Mouse (Mus musculus) c-Kit-negative CD71-positive TER-119-positive erythroid progenitor cells, embryonic 14.5 days (primary cell): ENCODE results near the gene Gtf2h5.

ENCODE experiments used
- DNase-seq: peaks from one replicate; pipeline ENCODE4 v3.0.0-alpha.2; 2013; ENCODE audit warnings: low read depth, low spot score

The Gtf2h5 gene

DNA sequence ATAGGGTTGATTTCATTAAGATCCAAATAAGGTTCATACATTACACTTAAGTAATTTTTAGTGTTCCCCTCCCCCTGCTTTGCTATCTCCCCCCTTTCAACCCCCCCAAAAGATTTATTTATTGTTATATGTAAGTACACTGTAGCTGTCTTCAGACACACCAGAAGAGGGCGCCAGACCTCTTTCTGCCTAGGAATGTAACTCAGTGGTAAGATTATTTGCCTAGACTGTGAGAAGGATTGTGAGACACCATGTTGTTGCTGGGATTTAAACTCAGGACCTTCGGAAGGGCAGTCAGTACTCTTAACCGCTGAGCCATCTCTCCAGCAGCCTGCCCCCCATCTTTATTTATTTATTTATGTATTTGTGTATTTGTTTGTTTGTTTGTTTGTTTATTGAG is 31.4 kb downstream of the Gtf2h5 start:
- DNase-seq = no peak

DNA sequence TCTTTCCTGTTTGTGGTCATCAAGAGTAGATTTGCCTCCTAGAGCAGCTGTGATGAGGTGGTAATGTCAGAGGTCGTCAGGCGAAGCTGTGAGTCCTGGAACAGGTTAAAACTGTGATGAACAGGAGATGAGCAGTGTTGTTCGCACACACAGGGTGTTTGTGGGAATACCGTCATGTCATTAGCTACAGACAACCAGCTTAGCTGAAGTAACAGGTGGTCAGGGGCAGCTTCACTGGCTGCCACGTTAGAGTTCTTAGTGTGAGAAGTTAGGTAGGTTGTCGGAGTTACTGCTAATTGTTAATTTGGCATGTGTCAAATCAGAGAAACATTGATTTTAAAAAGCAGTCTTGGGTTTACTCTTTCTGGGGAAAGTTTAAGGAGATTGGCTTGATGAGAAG is 34.1 kb downstream of the Gtf2h5 start:
- no peak for DNase-seq

GRCm38 (mm10) chr17:6115085-6115484 is 35.5 kb downstream of the Gtf2h5 start:
- DNase-seq = no peak

GRCm38 (mm10) chr17:6117148-6117725 is 37.7 kb downstream of the Gtf2h5 start:
- DNase-seq = no peak

DNA sequence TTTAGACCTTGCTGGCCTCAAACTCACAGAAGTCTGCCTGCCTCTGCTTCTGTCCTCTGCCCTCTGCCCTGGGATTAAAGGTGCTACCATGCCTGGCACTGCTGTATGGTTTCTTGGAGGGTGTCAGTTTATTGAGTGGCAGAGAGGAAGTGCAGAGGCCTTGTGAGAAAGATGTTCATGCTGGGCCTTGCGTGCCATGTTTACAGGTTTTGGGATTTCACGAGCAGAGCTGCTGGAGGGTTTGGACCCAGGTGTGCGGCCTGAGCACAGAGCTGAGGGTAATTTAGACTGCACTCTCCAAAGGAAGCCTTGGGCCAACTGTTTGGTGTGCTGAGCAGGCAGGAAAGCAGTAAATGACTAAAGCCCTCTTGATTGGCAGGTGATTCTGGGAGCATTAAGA is 38.3 kb downstream of the Gtf2h5 start:
- no peak for DNase-seq

DNA sequence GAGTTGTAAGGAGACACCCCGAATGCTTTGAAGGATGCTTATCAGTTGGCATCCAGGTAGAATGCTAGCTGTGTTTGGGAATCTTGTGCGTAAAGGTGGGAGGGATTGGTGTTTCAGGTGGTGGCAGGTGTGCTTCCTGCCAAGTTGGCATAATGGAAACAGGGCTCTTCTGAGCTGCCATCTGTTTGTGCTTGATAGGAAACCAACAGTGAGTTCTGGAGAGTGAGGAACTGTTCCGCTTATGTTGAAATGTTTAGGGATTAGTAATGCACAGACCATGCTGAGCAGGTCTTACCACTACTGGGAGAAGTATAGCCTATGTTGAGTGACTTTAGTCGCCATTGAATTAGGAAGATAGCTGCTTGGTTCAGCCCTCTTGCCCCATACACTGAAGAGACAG is 39.3 kb downstream of the Gtf2h5 start:
- no peak for DNase-seq

DNA sequence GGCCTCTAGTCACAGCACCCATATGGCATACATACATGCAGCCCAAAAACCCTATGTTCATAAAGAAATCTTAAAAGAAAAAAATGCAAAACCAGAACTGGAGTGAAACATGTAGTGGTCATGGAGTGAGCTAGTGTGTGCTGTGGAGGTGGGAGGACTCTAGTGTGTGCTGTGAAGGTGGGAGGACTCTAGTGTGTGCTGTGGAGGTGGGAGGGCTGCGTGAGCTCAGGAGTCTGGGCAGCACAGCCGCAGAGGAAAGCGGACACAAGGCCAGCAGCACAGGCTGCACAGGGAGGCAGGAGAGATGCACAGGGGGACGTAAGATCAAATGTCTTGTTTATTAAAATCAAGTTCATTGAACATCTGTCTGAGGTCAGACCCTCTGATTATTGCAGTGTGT is 44.2 kb downstream of the Gtf2h5 start:
- no peak for DNase-seq

DNA sequence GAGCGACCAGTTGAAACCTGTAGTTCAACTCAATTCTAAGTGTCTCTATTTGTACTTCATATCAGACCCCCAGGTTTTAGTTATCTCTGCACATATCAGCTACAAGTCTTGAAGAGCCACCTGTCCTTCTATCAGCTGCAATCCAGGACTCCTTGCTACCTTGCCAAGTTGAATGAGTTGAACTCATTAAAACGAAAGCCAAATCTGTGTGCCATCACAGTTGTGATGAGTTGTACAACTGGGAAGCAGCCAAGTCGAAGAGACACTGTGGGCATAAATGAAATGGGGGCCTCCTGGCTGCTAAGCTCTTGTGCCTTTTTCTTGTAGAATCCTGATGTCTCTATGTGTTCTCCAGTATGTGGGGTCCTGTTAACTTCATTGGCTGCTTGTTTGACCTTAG is 45.9 kb downstream of the Gtf2h5 start:
- no peak for DNase-seq

GRCm38 (mm10) chr17:6128039-6128438 is 48.5 kb downstream of the Gtf2h5 start:
- DNase-seq = no peak

GRCm38 (mm10) chr17:6129361-6129760 is 49.8 kb downstream of the Gtf2h5 start:
- DNase-seq = no peak

- no peak for DNase-seq
Measured at GRCm38 (mm10) chr17:6131083-6131482, 51.5 kb downstream of the Gtf2h5 start.
